Mouse (Mus musculus) heart, embryonic 14.5 days (tissue): ENCODE results near the gene Acot5. TPM values are rescaled to one million over a fixed set of nuclear protein-coding genes. Genes with fewer than 3 reads are reported as not detected.
"Not testable (repeated sequence)": the region's sequence is repeated elsewhere in the genome, so short reads cannot be mapped to it uniquely, and the experiment has no call there.

Source experiments
- ATAC-seq: fragments of 200-750 bp; cut with Nextera tagmentation; 2 replicates; pipeline ENCODE4 v1.8.0; 2017; ENCODE audit warnings: low read depth, moderate TSS enrichment; ENCODE audit not compliant: insufficient number of reproducible peaks, insufficient read depth, low FRiP score
- H3K27ac ChIP-seq, 2 experiments: fragments of 200-500 bp in 1 of 2; fragments of 300-500 bp in 1 of 2; sonication (generic) in 1 of 2; replicated peaks in 1 of 2; 2 replicates each; pipeline ENCODE4 v1.5.1; 2012 to 2014; ENCODE audit warnings: low read depth in 2 of 2, low read length in 2 of 2, control low read depth in 1 of 2, mild to moderate bottlenecking in 1 of 2, mixed read lengths in 1 of 2; ENCODE audit not compliant: control insufficient read depth in 1 of 2, insufficient read depth in 1 of 2
- H3K27me3 ChIP-seq: fragments of 300-500 bp; sonication (generic); 2 replicates; pipeline ENCODE4 v1.6.1; 2014; ENCODE audit warnings: mild to moderate bottlenecking, low read length, control low read depth; ENCODE audit not compliant: control insufficient read depth, insufficient read depth
- H3K36me3 ChIP-seq: fragments of 300-500 bp; sonication (generic); 2 replicates; pipeline ENCODE4 v1.6.1; 2014; ENCODE audit warnings: mild to moderate bottlenecking, control low read depth, low read length, mixed read lengths; ENCODE audit not compliant: control insufficient read depth, insufficient read depth
- H3K4me1 ChIP-seq, 2 experiments: fragments of 200-500 bp in 1 of 2; fragments of 300-500 bp in 1 of 2; sonication (generic) in 1 of 2; 2 replicates each; pipeline ENCODE4 v1.6.1; 2012 to 2014; ENCODE audit warnings: low read length in 2 of 2, control low read depth in 1 of 2, mixed read lengths in 1 of 2; ENCODE audit not compliant: control insufficient read depth in 2 of 2, insufficient read depth in 2 of 2
- H3K4me2 ChIP-seq: fragments of 300-500 bp; sonication (generic); 2 replicates; pipeline ENCODE4 v1.6.1; 2014; ENCODE audit warnings: mild to moderate bottlenecking, low read length
- H3K4me3 ChIP-seq, 2 experiments: fragments of 200-500 bp in 1 of 2; fragments of 300-500 bp in 1 of 2; sonication (generic) in 1 of 2; 2 replicates each; pipeline ENCODE4 v1.5.1; 2012 to 2014; ENCODE audit warnings: low read length in 2 of 2, mild to moderate bottlenecking in 2 of 2, control low read depth in 1 of 2, low read depth in 1 of 2, moderate library complexity in 1 of 2; ENCODE audit not compliant: control insufficient read depth in 1 of 2, insufficient read depth in 1 of 2
- H3K9ac ChIP-seq: fragments of 300-500 bp; sonication (generic); 2 replicates; pipeline ENCODE4 v1.6.1; 2014; ENCODE audit warnings: mild to moderate bottlenecking, low read length
- H3K9me3 ChIP-seq: fragments of 300-500 bp; sonication (generic); 2 replicates; pipeline ENCODE4 v1.6.1; 2016; ENCODE audit warnings: low read length, control low read depth; ENCODE audit not compliant: control insufficient read depth
- WGBS: fragments of 180-500 bp; shearing (Covaris S2); extraction: QIAGEN DNeasy Blood & Tissue Kit; methylation state at CpG from one replicate; pipeline ENCODE4 v1.1.7; 2014; 5-methylcytosine and 5-hydroxymethylcytosine counted together
- polyA plus RNA-seq: library from polyadenylated mRNA; unstranded; fragments of >200 nt; fragmentation: Nextera tagmentation; extraction: Ambion mirVana; gene quantifications from 2 replicates; pipeline ENCODE4 v1.2.1, GENCODE M21; 2014

The Acot5 gene
- polyA plus RNA-seq, 1 experiment from 2014 or later: not detected

- 83% methylated on average over 2 of the region's 2 CpGs for WGBS
Observed at GRCm38 (mm10) chr12:84071696-84072095, 2.6 kb downstream of the Acot5 start.

DNA sequence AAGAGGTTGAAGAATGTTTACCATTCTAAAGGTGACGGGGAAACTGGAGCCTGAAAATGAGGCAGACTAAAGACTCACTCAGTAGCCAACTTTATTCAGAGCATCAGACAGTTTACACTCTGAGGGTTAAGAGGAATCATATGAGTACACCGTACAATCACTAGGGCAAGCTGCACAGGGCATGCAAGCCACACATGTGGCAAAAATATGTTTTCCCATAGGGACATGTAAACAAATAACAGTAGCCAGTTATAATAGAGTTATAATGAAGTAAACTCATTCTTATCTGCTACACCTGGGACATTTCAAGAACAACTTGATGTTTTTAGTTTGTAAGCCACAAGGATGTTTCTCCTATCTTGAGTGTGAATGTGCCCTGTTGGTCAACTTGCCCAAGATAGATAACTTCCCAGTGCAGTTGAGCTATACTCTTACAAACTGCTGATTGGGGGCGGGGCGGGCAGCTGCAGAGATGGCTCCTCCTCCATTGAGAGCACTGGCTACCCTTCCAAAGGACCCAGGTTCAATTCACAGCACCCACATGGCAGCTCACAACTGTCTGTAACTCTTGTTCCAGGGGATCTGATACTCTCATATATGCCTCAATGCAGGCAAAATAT is 8.4 kb downstream of the Acot5 start:
- Histone ChIP-seq H3K9ac (no peak overlapping the region), H3K4me2 (no peak overlapping the region), H3K4me1 (no peaks in the 10 kb centered on the region), H3K4me3 (no peak overlapping the region), H3K36me3 (no peaks in the 10 kb centered on the region), H3K27ac (no peak overlapping the region), H3K9me3 (no peaks in the 10 kb centered on the region), H3K27me3 (no peaks in the 10 kb centered on the region)
- no peak for ATAC-seq
- 80% methylated on average over 4 of the region's 4 CpGs for WGBS

More at GRCm38 (mm10) chr12:84071696-84072095, 2.6 kb downstream of the Acot5 start:
- no peaks in the 10 kb centered on the region for H3K9me3 ChIP-seq
- ATAC-seq: no peak
- no peak overlapping the region for H3K9ac ChIP-seq
- no peak overlapping the region for H3K4me2 ChIP-seq
- H3K4me3 ChIP-seq: no peak overlapping the region
- no peak overlapping the region for H3K27ac ChIP-seq
- peaks cover 26% of the 10 kb centered on the region for H3K27me3 ChIP-seq
- no peaks in the 10 kb centered on the region for H3K36me3 ChIP-seq
- H3K4me1 ChIP-seq: no peaks in the 10 kb centered on the region

DNA sequence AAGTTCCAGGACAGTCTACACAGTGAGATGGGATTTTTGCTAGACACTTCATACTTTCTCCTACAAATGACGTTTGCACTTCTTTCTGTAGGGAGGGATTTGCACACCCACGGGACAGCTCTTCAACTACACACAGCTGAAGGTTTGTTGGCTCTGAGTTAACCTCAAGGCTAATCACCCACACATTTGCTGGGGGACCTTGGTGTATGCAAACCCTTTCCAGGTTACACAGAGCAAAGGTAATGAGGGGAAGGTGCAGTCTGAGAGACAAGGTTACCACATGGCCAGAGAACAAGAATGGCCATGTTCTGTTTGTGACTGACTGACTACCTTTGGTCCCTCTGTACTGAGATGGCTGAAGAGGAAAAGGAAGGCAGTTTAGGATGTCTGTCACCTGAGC is 14.7 kb downstream of the Acot5 start:
- no peak for ATAC-seq
- Histone ChIP-seq H3K4me1 (no peaks in the 10 kb centered on the region), H3K27me3 (no peaks in the 10 kb centered on the region), H3K27ac (no peak overlapping the region), H3K4me2 (no peak overlapping the region), H3K9ac (no peak overlapping the region), H3K9me3 (peaks cover 7% of the 10 kb centered on the region; the same call in 1 of the 2 replicates), H3K4me3 (no peak overlapping the region), H3K36me3 (no peaks in the 10 kb centered on the region)
- 79% methylated on average over 2 of the region's 2 CpGs for WGBS

DNA sequence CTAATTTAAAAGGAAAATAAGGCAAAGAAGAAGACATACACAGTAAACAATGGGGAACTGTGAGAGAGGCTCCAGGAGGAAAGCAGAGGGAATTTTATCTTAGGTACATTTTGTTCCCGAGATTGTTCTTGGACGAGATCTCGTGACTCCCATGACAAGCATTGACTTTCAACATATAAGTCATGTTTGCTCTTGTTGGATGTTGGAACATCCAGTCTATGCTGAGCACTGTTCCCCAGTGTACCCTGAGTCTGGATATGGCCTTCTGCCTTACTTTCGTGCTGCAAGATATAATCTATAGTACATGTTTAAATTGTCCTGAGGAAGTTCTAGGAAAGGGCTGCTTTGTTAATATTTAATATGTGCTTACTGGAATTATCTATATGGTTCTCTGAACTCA is 15.5 kb downstream of the Acot5 start:
- no peaks in the 10 kb centered on the region for H3K27me3 ChIP-seq
- H3K4me3 ChIP-seq: no peak overlapping the region
- no peaks in the 10 kb centered on the region for H3K4me1 ChIP-seq
- H3K4me2 ChIP-seq: no peak overlapping the region
- no peaks in the 10 kb centered on the region for H3K36me3 ChIP-seq
- peaks cover 7% of the 10 kb centered on the region; the same call in 1 of the 2 replicates for H3K9me3 ChIP-seq
- WGBS: 60% methylated on average over 4 of the region's 4 CpGs
- no peak overlapping the region for H3K27ac ChIP-seq
- no peak overlapping the region for H3K9ac ChIP-seq
- no peak for ATAC-seq

DNA sequence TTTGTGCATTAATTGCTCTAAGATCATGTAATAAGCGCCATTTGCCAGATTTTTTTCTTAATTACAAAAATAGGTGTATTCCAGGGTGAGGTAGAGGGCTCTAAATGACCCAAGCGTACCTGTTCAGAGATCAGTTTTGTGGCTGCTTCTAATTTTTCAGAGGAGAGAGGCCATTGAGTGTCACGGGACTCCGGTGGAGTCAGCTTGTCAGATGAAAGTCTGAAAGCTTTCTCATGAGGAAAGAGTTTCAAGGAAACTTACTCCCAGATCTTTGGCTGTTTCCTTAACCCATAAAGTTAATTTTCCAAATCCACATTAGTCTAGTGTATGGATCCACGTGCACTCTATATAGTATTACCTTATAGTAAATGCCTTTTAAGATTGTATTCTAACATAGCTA is 25.5 kb downstream of the Acot5 start:
- not testable (repeated sequence) for H3K9ac ChIP-seq, H3K27ac ChIP-seq, H3K4me3 ChIP-seq, ATAC-seq, H3K4me1 ChIP-seq, H3K36me3 ChIP-seq, H3K4me2 ChIP-seq, H3K27me3 ChIP-seq
- 79% methylated on average over 5 of the region's 5 CpGs for WGBS
- H3K9me3 ChIP-seq: peaks cover 13% of the 10 kb centered on the region; the same call in 1 of the 2 replicates

GRCm38 (mm10) chr12:84099605-84100004 is 30.5 kb downstream of the Acot5 start:
- Histone ChIP-seq H3K27ac (no peak overlapping the region), H3K4me1 (0 out of 4 replicates have a peak, but pooled peaks cover 0 to 3% of the 10 kb centered on the region in 2 experiments), H3K36me3 (no peaks in the 10 kb centered on the region), H3K9ac (no peak overlapping the region), H3K4me2 (no peak overlapping the region), H3K4me3 (no peak overlapping the region), H3K27me3 (no peaks in the 10 kb centered on the region), H3K9me3 (0 out of 2 replicates have a peak, but pooled peaks cover 2% of the 10 kb centered on the region)
- no peak for ATAC-seq
- 87% methylated on average over 2 of the region's 2 CpGs for WGBS

- Histone ChIP-seq H3K27ac (no peak overlapping the region), H3K27me3 (no peaks in the 10 kb centered on the region), H3K36me3 (no peaks in the 10 kb centered on the region), H3K4me1 (0 out of 4 replicates have a peak, but pooled peaks cover 0 to 3% of the 10 kb centered on the region in 2 experiments), H3K9ac (no peak overlapping the region), H3K4me3 (no peak overlapping the region), H3K4me2 (peak overlapping the region; percentile 83), H3K9me3 (0 out of 2 replicates have a peak, but pooled peaks cover 2% of the 10 kb centered on the region)
- no peak for ATAC-seq
- 84% methylated on average over 1 of the region's 1 CpGs for WGBS
Observed at GRCm38 (mm10) chr12:84100071-84100470, 30.9 kb downstream of the Acot5 start.
